Mouse (Mus musculus) kidney, adult 2 months (tissue): ENCODE results near the gene Acsl6.

Experiments used
- CTCF ChIP-seq: fragments of 200-500 bp; conservative IDR thresholded peaks from 2 replicates; pipeline ENCODE4 v1.5.1; 2011; ENCODE audit warnings: low read depth, mild to moderate bottlenecking, control low read depth, low read length, moderate library complexity, mixed read lengths; ENCODE audit not compliant: insufficient read depth, insufficient read length
- POLR2A ChIP-seq: fragments of 200-500 bp; IDR thresholded peaks from one replicate; pipeline ENCODE4 v1.6.1; 2011; ENCODE audit warnings: low read depth, low read length, control low read depth

DNA sequence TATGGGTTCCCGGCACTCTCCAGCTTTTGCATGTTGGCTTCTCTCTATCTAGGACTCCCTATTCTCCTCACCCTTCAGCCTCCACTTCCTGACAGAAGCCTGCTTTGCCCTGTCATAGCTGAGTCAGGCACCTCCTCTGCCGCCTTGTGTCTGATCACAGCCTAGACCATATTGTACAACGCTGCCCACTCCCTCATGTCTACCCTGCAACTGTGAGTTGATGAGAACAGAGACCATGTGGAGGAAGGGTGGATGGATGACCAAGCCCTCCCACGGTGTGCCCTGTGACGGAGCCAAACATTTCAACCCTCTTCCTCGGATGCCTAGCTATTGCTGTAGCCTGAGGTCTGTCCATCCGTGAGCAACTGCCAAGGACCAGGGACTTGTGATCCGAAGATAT lies 13.8 kb downstream of the Acsl6 start:
- TF ChIP-seq CTCF: no peak
- TF ChIP-seq POLR2A: no peak
